Mouse (Mus musculus) thymus, adult 2 months (tissue): Measurements from ENCODE around the gene Vwa7.

Experiments used
- CTCF ChIP-seq: fragments of 200-500 bp; IDR thresholded peaks from 2 replicates; pipeline ENCODE4 v1.5.1; 2012; ENCODE audit warnings: mild to moderate bottlenecking, control low read depth, low read length, moderate library complexity, borderline replicate concordance; ENCODE audit not compliant: control insufficient read depth, poor library complexity, insufficient read depth; ENCODE audit errors: extremely low read depth
- POLR2A ChIP-seq: fragments of 200-500 bp; IDR thresholded peaks from 2 replicates; pipeline ENCODE4 v1.6.1; 2012; ENCODE audit warnings: mild to moderate bottlenecking, low read length, control low read depth, moderate library complexity; ENCODE audit not compliant: control insufficient read depth, poor library complexity, insufficient read depth; ENCODE audit errors: extremely low read depth

DNA sequence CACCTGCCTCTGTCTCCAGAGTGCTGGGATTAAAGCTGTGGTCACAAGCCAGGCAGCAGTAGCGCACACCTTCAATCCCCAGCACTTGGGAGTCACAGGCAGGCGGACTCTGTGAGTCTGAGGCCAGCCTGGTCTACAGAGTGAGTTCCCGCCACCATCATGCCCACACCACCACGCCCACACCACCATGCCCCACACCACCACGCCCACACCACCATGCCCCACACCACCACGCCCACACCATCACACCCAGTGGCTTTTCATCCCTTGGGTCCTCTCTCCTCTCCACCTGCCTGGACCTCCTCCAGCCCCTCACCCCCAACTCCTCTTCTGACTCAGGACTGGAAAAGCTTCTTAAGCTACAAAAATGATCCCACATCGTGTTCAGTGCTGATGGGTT, 15.5 kb downstream of the Vwa7 start:
- TF ChIP-seq POLR2A (no peak), CTCF (no peak)
